Mouse (Mus musculus): Measurements from ENCODE around the gene Drc1.

DNA sequence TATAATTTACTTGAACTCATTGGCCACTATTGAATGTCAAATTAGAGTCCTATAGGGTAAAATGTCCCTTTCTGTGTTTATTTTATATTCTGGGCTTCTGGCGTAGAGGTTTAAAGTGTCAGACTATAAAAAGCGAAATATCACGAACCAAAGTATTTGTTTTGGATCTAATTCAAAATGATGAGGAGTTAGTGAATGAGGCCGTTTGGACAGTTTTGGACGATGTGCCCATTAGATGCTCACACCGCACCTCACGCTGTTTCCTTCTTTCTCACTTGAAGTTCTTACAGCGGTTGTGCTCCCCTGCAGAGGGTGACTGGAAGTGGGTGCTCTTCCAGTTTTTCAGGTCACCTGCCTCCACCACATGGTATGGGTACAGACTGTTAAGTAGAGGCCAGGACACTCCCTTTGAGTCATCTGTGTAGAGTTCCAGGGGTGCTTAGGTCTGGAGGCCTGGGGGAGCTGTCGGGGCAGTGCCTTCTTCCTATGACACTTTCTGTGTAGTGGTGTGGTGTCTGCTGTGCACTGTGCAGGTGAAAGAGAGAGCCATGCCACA is 35.2 kb upstream of the Drc1 start:
- TF ChIP-seq CTCF (conservative IDR thresholded peaks at IDR 0.05; ENCODE audit: low read length) (no peak), POU5F1 (IDR thresholded peaks at IDR 0.05; ENCODE audit: borderline replicate concordance, low read length) (no peak), NANOG (IDR thresholded peaks at IDR 0.05; ENCODE audit: borderline replicate concordance, low read length) (no peak)
